Mouse (Mus musculus) thymus, adult 2 months (tissue): ENCODE results near the gene Izumo4.

Source experiments
- CTCF ChIP-seq: fragments of 200-500 bp; IDR thresholded peaks from 2 replicates; pipeline ENCODE4 v1.5.1; 2012; ENCODE audit warnings: mild to moderate bottlenecking, control low read depth, low read length, moderate library complexity, borderline replicate concordance; ENCODE audit not compliant: control insufficient read depth, poor library complexity, insufficient read depth; ENCODE audit errors: extremely low read depth
- POLR2A ChIP-seq: fragments of 200-500 bp; IDR thresholded peaks from 2 replicates; pipeline ENCODE4 v1.6.1; 2012; ENCODE audit warnings: mild to moderate bottlenecking, low read length, control low read depth, moderate library complexity; ENCODE audit not compliant: control insufficient read depth, poor library complexity, insufficient read depth; ENCODE audit errors: extremely low read depth

DNA sequence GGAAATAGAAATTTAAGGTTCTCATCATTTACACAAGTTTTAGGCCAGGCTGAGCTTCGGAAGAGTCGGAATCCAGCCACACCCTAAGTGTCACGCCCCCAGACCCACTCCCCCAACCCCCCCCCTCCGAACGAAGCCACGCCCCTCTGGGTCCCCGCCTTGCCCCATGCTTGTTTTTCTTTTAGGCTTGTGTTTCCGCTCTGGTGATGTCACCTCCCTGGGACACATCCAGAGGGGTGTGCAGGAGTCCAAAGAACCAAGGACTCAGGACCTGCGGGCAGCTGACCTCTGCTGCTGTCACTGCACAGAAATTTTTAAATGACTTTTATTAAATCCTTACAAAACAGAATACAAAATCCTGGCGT is 37.0 kb upstream of the Izumo4 start:
- TF ChIP-seq POLR2A (no peak), CTCF (no peak)
